Mouse (Mus musculus) neural tube, embryonic 11.5 days (tissue): Measurements from ENCODE around the gene Rpl18. TPM values are rescaled to one million over a fixed set of nuclear protein-coding genes. Genes with fewer than 3 reads are reported as not detected.

Experiments
- ATAC-seq: fragments of 200-750 bp; cut with Nextera tagmentation; 2 replicates; pipeline ENCODE4 v1.8.0; 2017; ENCODE audit warnings: moderate number of reproducible peaks, mild to moderate bottlenecking, moderate TSS enrichment, moderate library complexity; ENCODE audit not compliant: insufficient read depth, low FRiP score, low TSS enrichment
- DNase-seq: peaks from one replicate; pipeline ENCODE4 v3.0.0-alpha.2; 2015; ENCODE audit warnings: low spot score
- H3K27ac ChIP-seq: fragments of 300-500 bp; sonication (generic); 2 replicates; pipeline ENCODE4 v1.5.1; 2014; ENCODE audit warnings: low read depth, mild to moderate bottlenecking, low read length
- H3K27me3 ChIP-seq: fragments of 300-500 bp; sonication (generic); 2 replicates; pipeline ENCODE4 v1.6.1; 2014; ENCODE audit warnings: mild to moderate bottlenecking, low read length, mixed read lengths; ENCODE audit not compliant: control insufficient read depth, insufficient read depth
- H3K36me3 ChIP-seq: fragments of 300-500 bp; sonication (generic); 2 replicates; pipeline ENCODE4 v1.6.1; 2014; ENCODE audit warnings: mild to moderate bottlenecking, low read length, moderate library complexity, mixed read lengths; ENCODE audit not compliant: control insufficient read depth, insufficient read depth
- H3K4me1 ChIP-seq: fragments of 300-500 bp; sonication (generic); 2 replicates; pipeline ENCODE4 v1.6.1; 2014; ENCODE audit warnings: low read length, mixed read lengths; ENCODE audit not compliant: control insufficient read depth, insufficient read depth
- H3K4me2 ChIP-seq: fragments of 300-500 bp; sonication (generic); 2 replicates; pipeline ENCODE4 v1.6.1; 2014; ENCODE audit warnings: low read depth, mild to moderate bottlenecking, moderate library complexity
- H3K4me3 ChIP-seq: fragments of 300-500 bp; sonication (generic); 2 replicates; pipeline ENCODE4 v1.5.1; 2014; ENCODE audit warnings: low read depth, low read length
- H3K9ac ChIP-seq: fragments of 300-500 bp; sonication (generic); 2 replicates; pipeline ENCODE4 v1.6.1; 2014; ENCODE audit warnings: mild to moderate bottlenecking, low read length
- H3K9me3 ChIP-seq: fragments of 300-500 bp; sonication (generic); 2 replicates; pipeline ENCODE4 v1.6.1; 2016; ENCODE audit warnings: low read length; ENCODE audit not compliant: control insufficient read depth
- WGBS: fragments of 180-500 bp; shearing (Covaris S2); extraction: QIAGEN DNeasy Blood & Tissue Kit; methylation state at CpG from one replicate; pipeline ENCODE4 v1.1.7; 2014; 5-methylcytosine and 5-hydroxymethylcytosine counted together
- polyA plus RNA-seq: library from polyadenylated mRNA; unstranded; fragments of >200 nt; fragmentation: Nextera tagmentation; extraction: Ambion mirVana; gene quantifications from 2 replicates; pipeline ENCODE4 v1.2.1, GENCODE M21; 2014

The Rpl18 gene
- polyA plus RNA-seq, 1 experiment from 2014 or later: 929 TPM

GRCm38 (mm10) chr7:45703521-45704033 is 11.7 kb upstream of the Rpl18 start:
- peak overlapping the region; percentile 98 for H3K4me2 ChIP-seq
- no peak for ATAC-seq
- peak overlapping the region; percentile 46 for H3K9ac ChIP-seq
- H3K4me3 ChIP-seq: peak overlapping the region; percentile 28
- H3K36me3 ChIP-seq: no peaks in the 10 kb centered on the region
- peaks cover 15% of the 10 kb centered on the region for H3K27me3 ChIP-seq
- DNase-seq: no peak
- no peaks in the 10 kb centered on the region for H3K9me3 ChIP-seq
- H3K27ac ChIP-seq: peak overlapping the region; percentile 70
- 44% methylated on average over 12 of the region's 12 CpGs for WGBS
- H3K4me1 ChIP-seq: peaks cover 46% of the 10 kb centered on the region

- Histone ChIP-seq H3K4me3 (peak overlapping the region; percentile 28), H3K9me3 (no peaks in the 10 kb centered on the region), H3K4me2 (peak overlapping the region; percentile 98), H3K36me3 (no peaks in the 10 kb centered on the region), H3K27me3 (peaks cover 13% of the 10 kb centered on the region), H3K9ac (peak overlapping the region; percentile 46), H3K4me1 (peaks cover 51% of the 10 kb centered on the region), H3K27ac (peak overlapping the region; percentile 70)
- DNase-seq: peak; percentile 79
- WGBS: 2% methylated on average over 13 of the region's 13 CpGs
- ATAC-seq: peak; percentile 42
Measured at GRCm38 (mm10) chr7:45704046-45704559, 11.2 kb upstream of the Rpl18 start.

- WGBS: under 1% methylated on average over 36 of the region's 36 CpGs
- peak; percentile 83 for ATAC-seq
- H3K4me1 ChIP-seq: peaks cover 58% of the 10 kb centered on the region
Measured at GRCm38 (mm10) chr7:45704730-45705442, 10.4 kb upstream of the Rpl18 start, which contains the start of gene Dbp. Gene Dbp (plus strand): TSS chr7:45705088.

GRCm38 (mm10) chr7:45705443-45705864 is 9.8 kb upstream of the Rpl18 start:
- Histone ChIP-seq H3K4me1 (peaks cover 53% of the 10 kb centered on the region), H3K27ac (peak overlapping the region; percentile 58; the same call in 1 of the 2 replicates)
- peak; percentile 42 for DNase-seq

More at GRCm38 (mm10) chr7:45704730-45705442, 10.4 kb upstream of the Rpl18 start, which contains the start of gene Dbp:
- Histone ChIP-seq H3K27me3 (peaks cover 6% of the 10 kb centered on the region), H3K27ac (peak within 1 kb of the TSS; percentile 70), H3K9ac (peak within 1 kb of the TSS; percentile 46), H3K4me3 (peak within 1 kb of the TSS; percentile 52), H3K36me3 (no peaks in the 10 kb centered on the region), H3K9me3 (no peaks in the 10 kb centered on the region), H3K4me2 (peak within 1 kb of the TSS; percentile 98)
- peak; percentile 99 for DNase-seq

GRCm38 (mm10) chr7:45705873-45706281 is 9.4 kb upstream of the Rpl18 start:
- no peaks in the 10 kb centered on the region for H3K9me3 ChIP-seq
- H3K27ac ChIP-seq: no peak overlapping the region
- no peak for ATAC-seq
- 0% methylated on average over 7 of the region's 7 CpGs for WGBS
- H3K36me3 ChIP-seq: peaks cover 2% of the 10 kb centered on the region; the same call in 1 of the 2 replicates
- H3K4me2 ChIP-seq: peak overlapping the region; percentile 98
- peak; percentile 68 for DNase-seq
- H3K9ac ChIP-seq: peak overlapping the region; percentile 62
- peak overlapping the region; percentile 52 for H3K4me3 ChIP-seq
- H3K27me3 ChIP-seq: no peaks in the 10 kb centered on the region
- peaks cover 52% of the 10 kb centered on the region for H3K4me1 ChIP-seq

More at GRCm38 (mm10) chr7:45705443-45705864, 9.8 kb upstream of the Rpl18 start:
- under 1% methylated on average over 21 of the region's 21 CpGs for WGBS
- peak overlapping the region; percentile 52 for H3K4me3 ChIP-seq
- peaks cover under 1% of the 10 kb centered on the region for H3K27me3 ChIP-seq
- peak overlapping the region; percentile 98 for H3K4me2 ChIP-seq
- ATAC-seq: no peak
- H3K9me3 ChIP-seq: no peaks in the 10 kb centered on the region
- H3K36me3 ChIP-seq: no peaks in the 10 kb centered on the region
- H3K9ac ChIP-seq: peak overlapping the region; percentile 20; the same call in 1 of the 2 replicates

GRCm38 (mm10) chr7:45706721-45707241 is 8.5 kb upstream of the Rpl18 start:
- H3K9me3 ChIP-seq: no peaks in the 10 kb centered on the region
- H3K36me3 ChIP-seq: peaks cover 4% of the 10 kb centered on the region; the same call in 1 of the 2 replicates
- WGBS: under 1% methylated on average over 41 of the region's 45 CpGs
- peaks cover 49% of the 10 kb centered on the region for H3K4me1 ChIP-seq
- DNase-seq (peak; percentile 85), ATAC-seq (no peak)
- H3K27me3 ChIP-seq: no peaks in the 10 kb centered on the region
- peak overlapping the region; percentile 52 for H3K4me3 ChIP-seq
- H3K4me2 ChIP-seq: peak overlapping the region; percentile 98
- H3K9ac ChIP-seq: peak overlapping the region; percentile 62
- 0 out of 2 replicates have a peak overlapping the region, but pooled peaks have one; percentile 0 for H3K27ac ChIP-seq

GRCm38 (mm10) chr7:45707375-45707967 is 7.8 kb upstream of the Rpl18 start:
- no peaks in the 10 kb centered on the region for H3K27me3 ChIP-seq
- H3K4me1 ChIP-seq: peaks cover 49% of the 10 kb centered on the region
- H3K36me3 ChIP-seq: peaks cover 4% of the 10 kb centered on the region
- WGBS: under 1% methylated on average over 27 of the region's 27 CpGs
- H3K4me3 ChIP-seq: peak overlapping the region; percentile 52
- H3K4me2 ChIP-seq: peak overlapping the region; percentile 98
- ATAC-seq: no peak
- H3K9me3 ChIP-seq: no peaks in the 10 kb centered on the region
- H3K9ac ChIP-seq: no peak overlapping the region
- peak overlapping the region; percentile 0; the same call in 1 of the 2 replicates for H3K27ac ChIP-seq
- peak; percentile 93 for DNase-seq

- Histone ChIP-seq H3K9ac (no peak overlapping the region), H3K4me3 (no peak overlapping the region; the same call in 1 of the 2 replicates), H3K9me3 (no peaks in the 10 kb centered on the region), H3K27ac (no peak overlapping the region), H3K27me3 (no peaks in the 10 kb centered on the region), H3K4me1 (peaks cover 49% of the 10 kb centered on the region), H3K36me3 (peaks cover 10% of the 10 kb centered on the region), H3K4me2 (0 out of 2 replicates have a peak overlapping the region, but pooled peaks have one; percentile 12)
- 48% methylated on average over 13 of the region's 13 CpGs for WGBS
- no peak for ATAC-seq
- no peak for DNase-seq
Measured at GRCm38 (mm10) chr7:45708221-45708761, 7.0 kb upstream of the Rpl18 start.
